Mouse (Mus musculus): ENCODE measurements around the gene Dcaf10. TPM values are rescaled to one million over a fixed set of nuclear protein-coding genes. Genes with fewer than 3 reads are reported as not detected.
"Not testable (repeated sequence)": the region's sequence is repeated elsewhere in the genome, so short reads cannot be mapped to it uniquely, and the experiment has no call there.

Gene Dcaf10
- polyA plus RNA-seq, 2 experiments = 4.0 to 6.8 TPM

- TF ChIP-seq EP300 (IDR thresholded peaks at IDR 0.05; ENCODE audit: low read depth) = no peak
- TF ChIP-seq CTCF (IDR thresholded peaks at IDR 0.05; ENCODE audit: low read depth) = no peak
- Histone ChIP-seq H3K4me2 (ENCODE audit: low read depth) (peak within 1 kb of the TSS; percentile 92), H3K36me3 (replicated peaks; ENCODE audit: control insufficient read depth, insufficient read depth, low read depth) (peaks cover 6% of the 10 kb centered on the region), H3K9ac (replicated peaks) (peak within 1 kb of the TSS; percentile 99), H3K9me3 (ENCODE audit: control insufficient read depth, low read length) (no peaks in the 10 kb centered on the region), H3K4me1 (replicated peaks; ENCODE audit: control insufficient read depth in 2 of 2, insufficient read depth in 2 of 2, low read length in 1 of 2) (peaks cover 7 to 8% of the 10 kb centered on the region in 2 experiments), H3K27ac (peak within 1 kb of the TSS; percentile 92), H3K4me3 (ENCODE audit: insufficient read depth in 1 of 2, low read depth in 2 of 2, low read length in 2 of 2) (peak within 1 kb of the TSS; percentile 73 to 99), H3K27me3 (ENCODE audit: control insufficient read depth, insufficient read depth, low read length) (no peaks in the 10 kb centered on the region)
- DNase-seq (ENCODE audit: low read depth in 3 of 3, low spot score in 3 of 3) (peak; percentile 50 to 54 (median 53)), ATAC-seq (ENCODE audit: insufficient read depth) (peak; percentile 92)
- WGBS (ENCODE audit: insufficient replicate concordance) = under 1% methylated on average over 62 of the region's 76 CpGs
Observed at GRCm38 (mm10) chr4:45342286-45343155, 620 bp downstream of the Dcaf10 start, which contains the start of gene Exosc3. Gene Exosc3, minus strand, starts transcription at chr4:45342732.

GRCm38 (mm10) chr4:45356653-45357052 lies 14.8 kb downstream of the Dcaf10 start:
- Histone ChIP-seq H3K4me2 (ENCODE audit: low read depth) (no peak overlapping the region), H3K27me3 (ENCODE audit: control insufficient read depth, insufficient read depth, low read length) (no peaks in the 10 kb centered on the region), H3K9ac (replicated peaks) (no peak overlapping the region), H3K9me3 (ENCODE audit: control insufficient read depth, low read length) (no peaks in the 10 kb centered on the region), H3K4me1 (replicated peaks; ENCODE audit: control insufficient read depth in 2 of 2, insufficient read depth in 2 of 2, low read length in 1 of 2) (no peaks in the 10 kb centered on the region), H3K4me3 (ENCODE audit: insufficient read depth in 1 of 2, low read depth in 2 of 2, low read length in 2 of 2) (no peak overlapping the region), H3K27ac (no peak overlapping the region), H3K36me3 (replicated peaks; ENCODE audit: control insufficient read depth, insufficient read depth, low read depth) (peaks cover 20% of the 10 kb centered on the region)
- DNase-seq (ENCODE audit: low read depth in 3 of 3, low spot score in 3 of 3) (no peak), ATAC-seq (ENCODE audit: insufficient read depth) (no peak)
- no peak for TF ChIP-seq CTCF (IDR thresholded peaks at IDR 0.05; ENCODE audit: low read depth)
- no peak for TF ChIP-seq EP300 (IDR thresholded peaks at IDR 0.05; ENCODE audit: low read depth)
- WGBS (ENCODE audit: insufficient replicate concordance) = 72% methylated on average over 3 of the region's 3 CpGs

- Histone ChIP-seq H3K4me2 (ENCODE audit: low read depth) (no peak overlapping the region), H3K9ac (replicated peaks) (no peak overlapping the region), H3K4me1 (replicated peaks; ENCODE audit: control insufficient read depth in 2 of 2, insufficient read depth in 2 of 2, low read length in 1 of 2) (no peaks in the 10 kb centered on the region), H3K9me3 (ENCODE audit: control insufficient read depth, low read length) (no peaks in the 10 kb centered on the region), H3K27ac (no peak overlapping the region), H3K4me3 (ENCODE audit: insufficient read depth in 1 of 2, low read depth in 2 of 2, low read length in 2 of 2) (no peak overlapping the region), H3K36me3 (replicated peaks; ENCODE audit: control insufficient read depth, insufficient read depth, low read depth) (peaks cover 40% of the 10 kb centered on the region), H3K27me3 (ENCODE audit: control insufficient read depth, insufficient read depth, low read length) (no peaks in the 10 kb centered on the region)
- TF ChIP-seq EP300 (IDR thresholded peaks at IDR 0.05; ENCODE audit: low read depth) (no peak), CTCF (IDR thresholded peaks at IDR 0.05; ENCODE audit: low read depth) (no peak)
- DNase-seq (ENCODE audit: low read depth in 3 of 3, low spot score in 3 of 3) (no peak), ATAC-seq (ENCODE audit: insufficient read depth) (no peak)
- 73% methylated on average over 3 of the region's 3 CpGs for WGBS (ENCODE audit: insufficient replicate concordance)
Observed at GRCm38 (mm10) chr4:45371261-45371660, 29.4 kb downstream of the Dcaf10 start.

- H3K4me3 ChIP-seq (ENCODE audit: insufficient read depth in 1 of 2, low read depth in 2 of 2, low read length in 2 of 2) = no peak overlapping the region
- ATAC-seq (ENCODE audit: insufficient read depth) = no peak
- H3K9ac ChIP-seq (replicated peaks) = no peak overlapping the region
- no peak for DNase-seq (ENCODE audit: low read depth in 3 of 3, low spot score in 3 of 3)
- 82% methylated on average over 5 of the region's 5 CpGs for WGBS (ENCODE audit: insufficient replicate concordance)
- H3K36me3 ChIP-seq (replicated peaks; ENCODE audit: control insufficient read depth, insufficient read depth, low read depth) = peaks cover 43% of the 10 kb centered on the region
- no peak for TF ChIP-seq EP300 (IDR thresholded peaks at IDR 0.05; ENCODE audit: low read depth)
- TF ChIP-seq CTCF (IDR thresholded peaks at IDR 0.05; ENCODE audit: low read depth) = no peak
- no peaks in the 10 kb centered on the region for H3K9me3 ChIP-seq (ENCODE audit: control insufficient read depth, low read length)
- no peaks in the 10 kb centered on the region for H3K4me1 ChIP-seq (replicated peaks; ENCODE audit: control insufficient read depth in 2 of 2, insufficient read depth in 2 of 2, low read length in 1 of 2)
- H3K27ac ChIP-seq = no peak overlapping the region
- no peaks in the 10 kb centered on the region for H3K27me3 ChIP-seq (ENCODE audit: control insufficient read depth, insufficient read depth, low read length)
- H3K4me2 ChIP-seq (ENCODE audit: low read depth) = no peak overlapping the region
Observed at GRCm38 (mm10) chr4:45374879-45375278, 33.0 kb downstream of the Dcaf10 start.

GRCm38 (mm10) chr4:45376573-45376972 lies 34.7 kb downstream of the Dcaf10 start:
- Histone ChIP-seq H3K4me3 (ENCODE audit: insufficient read depth in 1 of 2, low read depth in 2 of 2, low read length in 2 of 2) (no peak overlapping the region), H3K4me2 (ENCODE audit: low read depth) (no peak overlapping the region), H3K27me3 (ENCODE audit: control insufficient read depth, insufficient read depth, low read length) (no peaks in the 10 kb centered on the region), H3K36me3 (replicated peaks; ENCODE audit: control insufficient read depth, insufficient read depth, low read depth) (peaks cover 34% of the 10 kb centered on the region), H3K27ac (no peak overlapping the region), H3K9ac (replicated peaks) (no peak overlapping the region), H3K4me1 (replicated peaks; ENCODE audit: control insufficient read depth in 2 of 2, insufficient read depth in 2 of 2, low read length in 1 of 2) (no peaks in the 10 kb centered on the region), H3K9me3 (ENCODE audit: control insufficient read depth, low read length) (no peaks in the 10 kb centered on the region)
- TF ChIP-seq CTCF (IDR thresholded peaks at IDR 0.05; ENCODE audit: low read depth) = no peak
- TF ChIP-seq EP300 (IDR thresholded peaks at IDR 0.05; ENCODE audit: low read depth) = no peak
- no peak for DNase-seq (ENCODE audit: low read depth in 3 of 3, low spot score in 3 of 3)
- no peak for ATAC-seq (ENCODE audit: insufficient read depth)
- WGBS (ENCODE audit: insufficient replicate concordance) = 77% methylated on average over 4 of the region's 4 CpGs

- not testable (repeated sequence) for H3K4me2 ChIP-seq (ENCODE audit: low read depth); H3K4me1 ChIP-seq (replicated peaks; ENCODE audit: control insufficient read depth in 2 of 2, insufficient read depth in 2 of 2, low read length in 1 of 2); H3K27ac ChIP-seq; DNase-seq (ENCODE audit: low read depth in 3 of 3, low spot score in 3 of 3); H3K9me3 ChIP-seq (ENCODE audit: control insufficient read depth, low read length); H3K4me3 ChIP-seq (ENCODE audit: insufficient read depth in 1 of 2, low read depth in 2 of 2, low read length in 2 of 2); ATAC-seq (ENCODE audit: insufficient read depth); H3K9ac ChIP-seq (replicated peaks); H3K27me3 ChIP-seq (ENCODE audit: control insufficient read depth, insufficient read depth, low read length); H3K36me3 ChIP-seq (replicated peaks; ENCODE audit: control insufficient read depth, insufficient read depth, low read depth)
- WGBS (ENCODE audit: insufficient replicate concordance) = 78% methylated on average over 10 of the region's 10 CpGs
Observed at GRCm38 (mm10) chr4:45380903-45381580, 39.1 kb downstream of the Dcaf10 start.

GRCm38 (mm10) chr4:45382133-45382532 lies 40.2 kb downstream of the Dcaf10 start:
- not testable (repeated sequence) for H3K4me1 ChIP-seq (replicated peaks; ENCODE audit: control insufficient read depth in 2 of 2, insufficient read depth in 2 of 2, low read length in 1 of 2); H3K27ac ChIP-seq; H3K4me2 ChIP-seq (ENCODE audit: low read depth); H3K9me3 ChIP-seq (ENCODE audit: control insufficient read depth, low read length); H3K36me3 ChIP-seq (replicated peaks; ENCODE audit: control insufficient read depth, insufficient read depth, low read depth); H3K9ac ChIP-seq (replicated peaks); DNase-seq (ENCODE audit: low read depth in 3 of 3, low spot score in 3 of 3); H3K27me3 ChIP-seq (ENCODE audit: control insufficient read depth, insufficient read depth, low read length); ATAC-seq (ENCODE audit: insufficient read depth); H3K4me3 ChIP-seq (ENCODE audit: insufficient read depth in 1 of 2, low read depth in 2 of 2, low read length in 2 of 2)
- WGBS (ENCODE audit: insufficient replicate concordance) = 59% methylated on average over 2 of the region's 2 CpGs

All from liver, embryonic 14.5 days (tissue).